Mouse (Mus musculus) embryonic facial prominence, embryonic 12.5 days (tissue): ENCODE data around the gene Ccdc175. TPM values are rescaled to one million over a fixed set of nuclear protein-coding genes. Genes with fewer than 3 reads are reported as not detected.

Experiments used
- ATAC-seq: fragments of 200-750 bp; cut with Nextera tagmentation; 2 replicates; pipeline ENCODE4 v1.8.0; 2017; ENCODE audit not compliant: insufficient number of reproducible peaks, insufficient read depth, low FRiP score, low TSS enrichment
- H3K27ac ChIP-seq: fragments of 300-500 bp; sonication (generic); 2 replicates; pipeline ENCODE4 v1.5.1; 2016; ENCODE audit warnings: mild to moderate bottlenecking
- H3K27me3 ChIP-seq: fragments of 300-500 bp; sonication (generic); 2 replicates; pipeline ENCODE4 v1.6.1; 2016; ENCODE audit warnings: mild to moderate bottlenecking, moderate library complexity
- H3K36me3 ChIP-seq: fragments of 300-500 bp; sonication (generic); 2 replicates; pipeline ENCODE4 v1.6.1; 2016; ENCODE audit warnings: mild to moderate bottlenecking
- H3K4me1 ChIP-seq: fragments of 300-500 bp; sonication (generic); 2 replicates; pipeline ENCODE4 v1.6.1; 2016
- H3K4me2 ChIP-seq: fragments of 300-500 bp; sonication (generic); replicated peaks from 2 replicates; pipeline ENCODE4 v1.6.1; 2016; ENCODE audit warnings: mild to moderate bottlenecking, moderate library complexity
- H3K4me3 ChIP-seq: fragments of 300-500 bp; sonication (generic); 2 replicates; pipeline ENCODE4 v1.5.1; 2016; ENCODE audit warnings: mild to moderate bottlenecking
- H3K9ac ChIP-seq: fragments of 300-500 bp; sonication (generic); 2 replicates; pipeline ENCODE4 v1.6.1; 2016; ENCODE audit warnings: mild to moderate bottlenecking, moderate library complexity
- H3K9me3 ChIP-seq: fragments of 300-500 bp; sonication (generic); 2 replicates; pipeline ENCODE4 v1.6.1; 2016; ENCODE audit warnings: mild to moderate bottlenecking, moderate library complexity
- WGBS: fragments of 180-500 bp; shearing (Covaris S2); methylation state at CpG from one replicate; pipeline ENCODE4 v1.1.7; 2016; 5-methylcytosine and 5-hydroxymethylcytosine counted together
- polyA plus RNA-seq: library from polyadenylated mRNA; unstranded; fragments of >200 nt; fragmentation: Nextera tagmentation; extraction: Ambion mirVana; gene quantifications from 2 replicates; pipeline ENCODE4 v1.2.1, GENCODE M21; 2016

Ccdc175 gene
- polyA plus RNA-seq, 1 experiment from 2014 or later: not detected

GRCm38 (mm10) chr12:72197434-72197833 is 12.6 kb upstream of the Ccdc175 start:
- Histone ChIP-seq H3K27ac (no peak overlapping the region), H3K36me3 (no peaks in the 10 kb centered on the region), H3K4me2 (no peak overlapping the region), H3K4me1 (peaks cover 6% of the 10 kb centered on the region), H3K9ac (no peak overlapping the region), H3K4me3 (no peak overlapping the region), H3K27me3 (no peaks in the 10 kb centered on the region), H3K9me3 (no peaks in the 10 kb centered on the region)
- ATAC-seq: no peak
- 54% methylated on average over 7 of the region's 7 CpGs for WGBS

DNA sequence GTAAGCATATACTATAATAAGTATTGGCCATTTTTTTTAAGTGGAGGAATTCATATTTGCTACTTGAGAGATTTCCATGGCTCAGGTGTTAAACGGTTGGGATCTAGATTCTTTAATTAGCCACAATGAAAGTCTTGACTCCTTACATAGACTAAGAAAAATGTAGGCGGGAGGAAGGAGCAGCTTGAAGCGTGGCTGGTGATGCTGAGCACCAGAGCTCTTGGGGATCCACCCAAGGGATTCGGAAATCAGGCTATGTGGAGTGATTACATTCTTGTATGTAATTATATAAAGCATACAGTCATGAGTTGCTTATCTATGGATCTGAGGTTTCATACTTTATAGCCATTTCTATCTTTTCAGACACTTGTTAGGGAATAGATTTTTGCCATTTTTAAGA is 5.3 kb downstream of the Ccdc175 start:
- ATAC-seq: no peak
- H3K9ac ChIP-seq: no peak overlapping the region
- no peak overlapping the region for H3K4me3 ChIP-seq
- no peak overlapping the region for H3K27ac ChIP-seq
- H3K36me3 ChIP-seq: no peaks in the 10 kb centered on the region
- H3K27me3 ChIP-seq: no peaks in the 10 kb centered on the region
- H3K4me2 ChIP-seq: no peak overlapping the region
- H3K4me1 ChIP-seq: no peaks in the 10 kb centered on the region
- H3K9me3 ChIP-seq: no peaks in the 10 kb centered on the region
- WGBS: 79% methylated on average over 4 of the region's 4 CpGs

DNA sequence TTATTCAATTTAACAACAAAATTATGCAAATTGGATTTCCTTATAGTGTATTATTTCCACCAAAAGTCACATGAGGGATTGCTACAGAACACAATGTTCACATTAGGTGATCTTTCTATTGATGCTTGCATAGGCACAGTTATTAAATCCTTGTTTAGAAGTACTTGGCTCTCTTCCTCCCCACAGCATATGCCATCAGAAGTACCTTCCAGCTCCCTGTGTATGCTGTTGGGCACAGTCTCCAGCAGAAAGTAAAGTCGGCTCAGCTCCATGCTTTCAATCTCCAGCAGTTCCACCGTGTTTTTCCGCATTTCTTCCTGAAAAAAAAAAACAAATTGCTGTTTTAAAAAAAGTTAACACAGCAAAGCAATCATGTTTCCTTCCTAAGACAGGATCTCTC is 6.5 kb downstream of the Ccdc175 start:
- Histone ChIP-seq H3K9me3 (no peaks in the 10 kb centered on the region), H3K4me3 (no peak overlapping the region), H3K27me3 (no peaks in the 10 kb centered on the region), H3K4me2 (no peak overlapping the region), H3K27ac (no peak overlapping the region), H3K4me1 (no peaks in the 10 kb centered on the region), H3K9ac (no peak overlapping the region), H3K36me3 (no peaks in the 10 kb centered on the region)
- no peak for ATAC-seq
- WGBS: 81% methylated on average over 3 of the region's 3 CpGs

- Histone ChIP-seq H3K4me2 (no peak overlapping the region), H3K4me1 (no peaks in the 10 kb centered on the region), H3K36me3 (no peaks in the 10 kb centered on the region), H3K27ac (no peak overlapping the region), H3K9me3 (no peaks in the 10 kb centered on the region), H3K4me3 (no peak overlapping the region), H3K27me3 (no peaks in the 10 kb centered on the region), H3K9ac (no peak overlapping the region)
- no peak for ATAC-seq
- 76% methylated on average over 4 of the region's 4 CpGs for WGBS
Observed at GRCm38 (mm10) chr12:72158421-72158820, 26.4 kb downstream of the Ccdc175 start.

DNA sequence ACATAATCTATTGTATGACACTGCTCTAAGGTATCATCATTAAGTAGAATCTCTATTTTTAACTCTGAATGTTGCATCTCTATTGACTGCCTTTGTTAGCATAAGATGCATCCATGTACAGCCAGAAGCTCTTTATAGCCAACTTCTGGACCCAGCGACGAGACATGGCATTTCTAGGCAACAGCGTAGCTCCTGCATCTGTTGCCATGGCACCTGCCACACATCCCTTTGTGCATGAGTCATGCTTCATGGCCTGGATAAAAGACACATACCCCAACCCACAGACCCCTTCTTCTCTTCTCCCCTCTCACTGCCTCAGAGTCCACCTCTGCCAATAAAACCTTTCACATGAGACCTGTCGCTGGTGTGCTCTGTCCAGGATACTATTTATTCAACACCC is 34.0 kb downstream of the Ccdc175 start:
- Histone ChIP-seq H3K4me3 (no peak overlapping the region), H3K36me3 (no peaks in the 10 kb centered on the region), H3K4me1 (no peaks in the 10 kb centered on the region), H3K27me3 (no peaks in the 10 kb centered on the region), H3K27ac (no peak overlapping the region), H3K4me2 (no peak overlapping the region), H3K9ac (no peak overlapping the region), H3K9me3 (no peaks in the 10 kb centered on the region)
- WGBS: 89% methylated on average over 4 of the region's 4 CpGs
- ATAC-seq: no peak

DNA sequence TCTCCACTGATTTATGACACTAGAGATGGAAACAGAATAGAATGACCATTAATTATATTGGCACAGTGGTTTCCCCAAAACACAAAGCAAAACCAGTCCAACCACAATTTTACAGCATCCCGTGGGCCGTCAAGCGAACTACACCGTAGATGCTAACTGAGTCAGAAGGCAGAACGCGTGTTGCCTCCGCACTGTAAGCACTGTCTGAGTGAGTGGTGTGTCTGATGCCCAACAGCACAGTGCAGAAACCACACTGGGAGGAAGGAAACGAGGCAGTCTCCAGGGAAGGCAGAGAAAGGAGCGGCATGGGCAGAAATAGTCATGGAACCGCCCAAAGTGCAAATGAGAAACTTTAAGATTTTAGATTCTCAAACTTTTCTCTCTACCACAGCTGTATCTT is 55.6 kb downstream of the Ccdc175 start:
- Histone ChIP-seq H3K9me3 (no peaks in the 10 kb centered on the region), H3K27me3 (no peaks in the 10 kb centered on the region), H3K4me1 (no peaks in the 10 kb centered on the region), H3K27ac (no peak overlapping the region), H3K4me2 (no peak overlapping the region), H3K36me3 (no peaks in the 10 kb centered on the region), H3K9ac (no peak overlapping the region), H3K4me3 (no peak overlapping the region)
- 89% methylated on average over 10 of the region's 10 CpGs for WGBS
- no peak for ATAC-seq

- no peaks in the 10 kb centered on the region for H3K4me1 ChIP-seq
- no peak overlapping the region for H3K4me2 ChIP-seq
- ATAC-seq: no peak
- no peaks in the 10 kb centered on the region for H3K9me3 ChIP-seq
- no peaks in the 10 kb centered on the region for H3K27me3 ChIP-seq
- H3K27ac ChIP-seq: no peak overlapping the region
- no peak overlapping the region for H3K4me3 ChIP-seq
- WGBS: 77% methylated on average over 21 of the region's 23 CpGs
- H3K36me3 ChIP-seq: no peaks in the 10 kb centered on the region
- H3K9ac ChIP-seq: no peak overlapping the region
Observed at GRCm38 (mm10) chr12:72115686-72116345, 69.0 kb downstream of the Ccdc175 start.

DNA sequence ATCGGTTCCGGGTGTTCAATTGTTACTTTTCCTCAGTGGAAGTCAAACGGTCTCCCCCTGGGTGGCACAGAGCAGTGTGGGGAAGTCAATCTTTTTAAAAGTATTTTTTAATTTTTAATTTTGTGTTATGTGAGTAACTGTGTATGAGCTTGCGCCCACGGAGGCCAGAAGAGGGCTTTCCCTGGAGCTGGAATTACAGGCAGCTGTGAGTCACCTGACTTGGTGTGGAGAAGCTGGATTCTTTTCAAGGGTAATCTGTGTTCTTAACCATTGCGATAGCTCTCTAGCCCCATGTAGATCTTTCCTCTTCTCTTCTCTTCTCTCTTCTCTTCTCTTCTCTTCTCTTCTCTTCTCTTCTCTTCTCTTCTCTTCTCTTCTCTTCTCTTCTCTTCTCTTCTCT is 69.7 kb downstream of the Ccdc175 start:
- Histone ChIP-seq H3K9ac (no peak overlapping the region), H3K9me3 (no peaks in the 10 kb centered on the region), H3K27ac (no peak overlapping the region), H3K4me2 (no peak overlapping the region), H3K4me3 (no peak overlapping the region), H3K4me1 (no peaks in the 10 kb centered on the region), H3K27me3 (no peaks in the 10 kb centered on the region), H3K36me3 (no peaks in the 10 kb centered on the region)
- 75% methylated on average over 6 of the region's 6 CpGs for WGBS
- ATAC-seq: no peak

GRCm38 (mm10) chr12:72104525-72105281 is 80.1 kb downstream of the Ccdc175 start:
- no peaks in the 10 kb centered on the region for H3K4me1 ChIP-seq
- H3K36me3 ChIP-seq: peaks cover 9% of the 10 kb centered on the region
- H3K9ac ChIP-seq: no peak overlapping the region
- no peak overlapping the region for H3K4me3 ChIP-seq
- no peaks in the 10 kb centered on the region for H3K9me3 ChIP-seq
- no peaks in the 10 kb centered on the region for H3K27me3 ChIP-seq
- no peak overlapping the region for H3K4me2 ChIP-seq
- ATAC-seq: no peak; the same call in 1 of the 2 replicates
- WGBS: 31% methylated on average over 14 of the region's 14 CpGs
- no peak overlapping the region for H3K27ac ChIP-seq

DNA sequence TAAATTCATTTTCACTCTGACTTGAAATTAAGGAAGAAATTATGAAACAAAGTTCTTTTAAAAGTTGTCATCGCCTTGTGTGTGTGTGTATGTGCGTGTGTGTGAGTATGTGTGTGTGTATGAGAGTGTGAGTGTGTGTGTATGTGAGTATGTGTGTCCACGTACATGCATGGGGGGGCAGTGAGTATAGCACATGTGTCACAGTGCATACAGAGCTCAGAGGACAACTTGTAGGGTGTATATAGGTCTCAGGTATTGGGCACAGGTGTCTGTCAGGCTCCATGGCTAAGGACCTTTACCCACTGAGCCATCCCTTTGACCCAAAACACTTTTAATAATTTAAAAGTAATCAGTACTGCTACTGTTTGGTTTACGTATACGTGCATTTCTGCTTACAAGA is 80.8 kb downstream of the Ccdc175 start:
- no peaks in the 10 kb centered on the region for H3K4me1 ChIP-seq
- no peak overlapping the region for H3K4me2 ChIP-seq
- peaks cover 9% of the 10 kb centered on the region for H3K36me3 ChIP-seq
- no peak overlapping the region for H3K4me3 ChIP-seq
- WGBS: 83% methylated on average over 5 of the region's 5 CpGs
- H3K9ac ChIP-seq: no peak overlapping the region
- H3K9me3 ChIP-seq: no peaks in the 10 kb centered on the region
- no peaks in the 10 kb centered on the region for H3K27me3 ChIP-seq
- H3K27ac ChIP-seq: no peak overlapping the region
- ATAC-seq: no peak

DNA sequence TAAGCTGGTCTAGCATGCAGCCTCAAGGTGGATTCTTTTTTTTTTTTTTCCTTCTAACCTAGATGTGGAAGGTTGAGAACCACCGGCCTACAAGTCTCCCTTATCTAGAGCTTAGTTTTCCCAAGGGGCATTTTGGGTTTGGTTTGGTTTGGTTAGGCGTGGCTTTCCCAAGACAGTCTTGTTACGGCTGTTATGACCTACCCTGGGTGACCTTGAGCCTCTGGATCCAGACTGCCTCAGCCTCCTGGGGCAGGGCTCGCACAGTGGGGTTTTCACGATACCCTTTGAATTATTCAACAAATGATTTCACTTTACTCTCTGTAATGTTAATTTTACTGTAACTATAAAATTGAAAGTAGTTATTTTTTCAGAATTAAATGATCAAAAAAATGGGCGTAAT is 82.1 kb downstream of the Ccdc175 start:
- Histone ChIP-seq H3K4me3 (no peak overlapping the region), H3K9me3 (no peaks in the 10 kb centered on the region), H3K4me1 (no peaks in the 10 kb centered on the region), H3K36me3 (peaks cover 15% of the 10 kb centered on the region), H3K4me2 (no peak overlapping the region), H3K27ac (no peak overlapping the region), H3K27me3 (no peaks in the 10 kb centered on the region), H3K9ac (no peak overlapping the region)
- WGBS: 82% methylated on average over 6 of the region's 6 CpGs
- no peak for ATAC-seq

- Histone ChIP-seq H3K9ac (no peak overlapping the region), H3K4me3 (no peak overlapping the region), H3K9me3 (no peaks in the 10 kb centered on the region), H3K4me1 (no peaks in the 10 kb centered on the region), H3K27ac (no peak overlapping the region), H3K36me3 (peaks cover 62% of the 10 kb centered on the region), H3K4me2 (no peak overlapping the region), H3K27me3 (no peaks in the 10 kb centered on the region)
- WGBS: 94% methylated on average over 8 of the region's 8 CpGs
- ATAC-seq: no peak
Observed at GRCm38 (mm10) chr12:72096966-72097365, 87.9 kb downstream of the Ccdc175 start.
